Mouse (Mus musculus) lung, postnatal 0 days (tissue): Measurements from ENCODE around the gene Mia2. TPM values are rescaled to one million over a fixed set of nuclear protein-coding genes. Genes with fewer than 3 reads are reported as not detected.

ENCODE experiments used
- ATAC-seq: fragments of 200-750 bp; cut with Nextera tagmentation; 2 replicates; pipeline ENCODE4 v1.8.0; 2017; ENCODE audit warnings: moderate library complexity
- DNase-seq: peaks from one replicate; pipeline ENCODE4 v3.0.0-alpha.2; 2016; ENCODE audit warnings: low spot score
- H3K27ac ChIP-seq: fragments of 300-500 bp; sonication (generic); 2 replicates; pipeline ENCODE4 v1.5.1; 2014; ENCODE audit warnings: antibody characterized with exemption, mild to moderate bottlenecking, low read length, mixed read lengths
- H3K27me3 ChIP-seq: fragments of 300-500 bp; sonication (generic); replicated peaks from 2 replicates; pipeline ENCODE4 v1.6.1; 2014; ENCODE audit warnings: low read length, mixed read lengths; ENCODE audit not compliant: insufficient read depth
- H3K36me3 ChIP-seq: fragments of 300-500 bp; sonication (generic); 2 replicates; pipeline ENCODE4 v1.6.1; 2014; ENCODE audit warnings: low read length, mixed read lengths; ENCODE audit not compliant: insufficient read depth
- H3K4me1 ChIP-seq: fragments of 300-500 bp; sonication (generic); 2 replicates; pipeline ENCODE4 v1.6.1; 2014; ENCODE audit warnings: antibody characterized with exemption, low read depth, low read length, mixed read lengths; ENCODE audit not compliant: insufficient read depth
- H3K4me2 ChIP-seq: fragments of 300-500 bp; sonication (generic); replicated peaks from 2 replicates; pipeline ENCODE4 v1.6.1; 2014; ENCODE audit warnings: low read depth, mild to moderate bottlenecking, low read length, moderate library complexity, mixed read lengths
- H3K4me3 ChIP-seq: fragments of 300-500 bp; sonication (generic); 2 replicates; pipeline ENCODE4 v1.5.1; 2014; ENCODE audit warnings: low read depth, low read length
- H3K9ac ChIP-seq: fragments of 300-500 bp; sonication (generic); replicated peaks from 2 replicates; pipeline ENCODE4 v1.6.1; 2014; ENCODE audit warnings: low read depth, mild to moderate bottlenecking
- H3K9me3 ChIP-seq: fragments of 300-500 bp; sonication (generic); 2 replicates; pipeline ENCODE4 v1.6.1; 2016; ENCODE audit warnings: low read length, mixed read lengths
- CTCF ChIP-seq: IDR thresholded peaks from 2 replicates; pipeline ENCODE4 v1.5.1; 2016; ENCODE audit warnings: antibody characterized with exemption, mild to moderate bottlenecking
- EP300 ChIP-seq: IDR thresholded peaks from 2 replicates; pipeline ENCODE4 v1.6.1; 2016; ENCODE audit warnings: antibody characterized with exemption, mild to moderate bottlenecking, control low read depth
- WGBS: fragments of 180-500 bp; shearing (Covaris S2); extraction: QIAGEN DNeasy Blood & Tissue Kit; methylation state at CpG from one replicate; pipeline ENCODE4 v1.1.7; 2014; 5-methylcytosine and 5-hydroxymethylcytosine counted together
- polyA plus RNA-seq: library from polyadenylated mRNA; unstranded; fragments of >200 nt; fragmentation: Nextera tagmentation; extraction: Ambion mirVana; gene quantifications from 2 replicates; pipeline ENCODE4 v1.2.1, GENCODE M21; 2015

The Mia2 gene
- polyA plus RNA-seq, 1 experiment from 2014 or later, result 78.9 TPM

DNA sequence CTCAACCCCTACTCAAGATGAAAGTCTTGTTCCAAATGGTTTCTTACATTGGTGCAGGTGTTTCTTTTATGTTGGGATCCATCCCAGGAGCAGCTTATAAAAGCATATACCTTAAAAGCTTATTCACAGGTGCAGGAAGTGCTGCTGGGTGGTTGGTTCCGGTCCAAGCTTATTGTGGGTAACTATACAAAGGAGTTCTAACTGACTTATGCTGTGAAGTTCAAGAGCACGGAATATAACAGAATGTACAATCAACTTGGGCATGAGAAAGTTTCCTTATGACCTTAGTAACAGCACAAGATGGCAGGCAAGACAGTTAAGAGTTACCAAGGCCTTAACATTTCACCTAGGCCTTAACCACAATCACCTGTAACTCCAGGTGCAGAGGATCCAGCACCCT lies 29.8 kb downstream of the Mia2 start:
- 81% methylated on average over 2 of the region's 2 CpGs for WGBS
- no peak overlapping the region for H3K4me2 ChIP-seq
- no peaks in the 10 kb centered on the region for H3K36me3 ChIP-seq
- ATAC-seq, result no peak
- no peak overlapping the region for H3K4me3 ChIP-seq
- H3K9me3 ChIP-seq, result no peaks in the 10 kb centered on the region
- no peak overlapping the region for H3K9ac ChIP-seq
- TF ChIP-seq EP300, result no peak
- no peak for TF ChIP-seq CTCF
- DNase-seq, result no peak
- no peaks in the 10 kb centered on the region for H3K27me3 ChIP-seq
- H3K27ac ChIP-seq, result no peak overlapping the region
- H3K4me1 ChIP-seq, result no peaks in the 10 kb centered on the region

DNA sequence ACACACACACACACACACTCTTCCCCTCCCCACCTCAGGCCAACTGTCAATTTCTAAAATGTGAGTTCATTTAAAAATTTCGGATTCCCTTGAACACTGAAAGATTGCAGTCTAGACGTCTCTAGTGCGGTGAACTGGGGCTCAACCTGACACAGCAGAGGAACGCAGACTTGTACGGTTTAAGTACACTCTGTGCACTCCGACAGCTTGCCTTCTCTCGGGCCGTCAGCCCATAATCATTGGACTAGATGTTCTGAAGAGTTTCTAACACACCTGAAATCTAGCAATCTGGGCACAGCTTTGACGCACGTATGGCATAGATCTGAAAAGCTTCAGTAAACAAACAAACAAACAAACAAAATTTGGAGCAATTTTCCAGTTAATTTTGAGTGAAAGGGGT lies 32.9 kb downstream of the Mia2 start:
- WGBS, result 50% methylated on average over 10 of the region's 10 CpGs
- Histone ChIP-seq H3K27ac (peak overlapping the region; percentile 55), H3K9me3 (no peaks in the 10 kb centered on the region), H3K4me2 (peak overlapping the region; percentile 84; the same call in 1 of the 2 replicates), H3K36me3 (no peaks in the 10 kb centered on the region), H3K27me3 (no peaks in the 10 kb centered on the region), H3K4me3 (no peak overlapping the region), H3K9ac (no peak overlapping the region), H3K4me1 (peaks cover 6% of the 10 kb centered on the region; the same call in 1 of the 2 replicates)
- ATAC-seq, result peak; percentile 14; the same call in 1 of the 2 replicates
- peak; percentile 52 for DNase-seq
- no peak for TF ChIP-seq CTCF
- no peak for TF ChIP-seq EP300

DNA sequence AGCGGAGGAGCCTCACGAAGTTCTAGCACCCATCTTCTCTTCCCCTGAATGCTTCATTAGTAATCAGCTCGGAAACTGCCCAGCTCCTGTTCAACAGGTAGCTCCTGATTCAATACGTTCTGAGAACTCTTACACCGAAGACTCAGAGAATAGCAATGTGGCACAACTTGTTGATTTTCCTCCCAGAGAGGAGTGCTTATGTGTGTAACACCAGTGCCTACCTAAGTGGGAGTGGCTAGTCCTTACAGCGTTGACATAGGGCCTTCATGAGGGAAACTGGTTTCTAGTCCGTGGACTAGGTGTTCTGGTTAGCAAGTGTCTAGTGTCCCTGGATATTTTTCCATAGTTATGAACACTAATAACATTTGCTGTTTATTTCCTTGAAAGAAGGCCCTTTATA lies 33.4 kb downstream of the Mia2 start:
- peak overlapping the region; percentile 55 for H3K27ac ChIP-seq
- ATAC-seq (peak; percentile 80), DNase-seq (peak; percentile 94)
- peak overlapping the region; percentile 84 for H3K4me2 ChIP-seq
- peak overlapping the region; percentile 86; the same call in 1 of the 2 replicates for H3K4me3 ChIP-seq
- H3K36me3 ChIP-seq, result no peaks in the 10 kb centered on the region
- H3K4me1 ChIP-seq, result peaks cover 6% of the 10 kb centered on the region; the same call in 1 of the 2 replicates
- H3K9me3 ChIP-seq, result no peaks in the 10 kb centered on the region
- H3K27me3 ChIP-seq, result no peaks in the 10 kb centered on the region
- TF ChIP-seq CTCF (no peak), EP300 (peak; percentile 80; the same call in 1 of the 2 replicates)
- WGBS, result 33% methylated on average over 7 of the region's 7 CpGs
- no peak overlapping the region for H3K9ac ChIP-seq

- H3K36me3 ChIP-seq, result no peaks in the 10 kb centered on the region
- peak overlapping the region; percentile 23; the same call in 1 of the 2 replicates for H3K9ac ChIP-seq
- whole genome bisulfite sequencing, result 8% methylated on average over 6 of the region's 6 CpGs
- peak overlapping the region; percentile 84 for H3K4me2 ChIP-seq
- no peaks in the 10 kb centered on the region for H3K27me3 ChIP-seq
- H3K27ac ChIP-seq, result peak overlapping the region; percentile 97
- H3K4me3 ChIP-seq, result peak overlapping the region; percentile 86
- peaks cover 6% of the 10 kb centered on the region; the same call in 1 of the 2 replicates for H3K4me1 ChIP-seq
- DNase-seq (peak; percentile 91), ATAC-seq (peak; percentile 69)
- TF ChIP-seq EP300 (no peak), CTCF (peak; percentile 68)
- H3K9me3 ChIP-seq, result no peaks in the 10 kb centered on the region
Measured at GRCm38 (mm10) chr12:59129592-59129991, 34.0 kb downstream of the Mia2 start.

- DNase-seq, result peak; percentile 90
- no peaks in the 10 kb centered on the region for H3K9me3 ChIP-seq
- H3K9ac ChIP-seq, result peak overlapping the region; percentile 85
- ATAC-seq, result no peak
- 1% methylated on average over 3 of the region's 3 CpGs for WGBS
- TF ChIP-seq EP300 (no peak), CTCF (no peak)
- H3K36me3 ChIP-seq, result no peaks in the 10 kb centered on the region
- peak overlapping the region; percentile 84 for H3K4me2 ChIP-seq
- peaks cover 6% of the 10 kb centered on the region; the same call in 1 of the 2 replicates for H3K4me1 ChIP-seq
- H3K27me3 ChIP-seq, result no peaks in the 10 kb centered on the region
- H3K27ac ChIP-seq, result peak overlapping the region; percentile 97
- peak overlapping the region; percentile 86 for H3K4me3 ChIP-seq
Measured at GRCm38 (mm10) chr12:59130249-59130648, 34.6 kb downstream of the Mia2 start.

GRCm38 (mm10) chr12:59130651-59131577 lies 35.3 kb downstream of the Mia2 start:
- Histone ChIP-seq H3K9ac (peak overlapping the region; percentile 91), H3K4me3 (peak overlapping the region; percentile 86), H3K27ac (peak overlapping the region; percentile 97), H3K4me1 (peaks cover 6% of the 10 kb centered on the region; the same call in 1 of the 2 replicates), H3K4me2 (peak overlapping the region; percentile 84), H3K9me3 (no peaks in the 10 kb centered on the region), H3K27me3 (no peaks in the 10 kb centered on the region), H3K36me3 (no peaks in the 10 kb centered on the region)
- 2% methylated on average over 88 of the region's 100 CpGs for WGBS
- ATAC-seq, result peak; percentile 88
- TF ChIP-seq EP300, result no peak
- TF ChIP-seq CTCF, result peak; percentile 59
- DNase-seq, result peak; percentile 95
